Mouse (Mus musculus) limb, embryonic 13.5 days (tissue): ENCODE measurements around the gene Mbnl1. TPM values are rescaled to one million over a fixed set of nuclear protein-coding genes. Genes with fewer than 3 reads are reported as not detected.

Source experiments
- ATAC-seq: fragments of 200-750 bp; cut with Nextera tagmentation; 2 replicates; pipeline ENCODE4 v1.8.0; 2017; ENCODE audit warnings: low read depth, moderate number of reproducible peaks, moderate TSS enrichment; ENCODE audit not compliant: low FRiP score
- H3K27ac ChIP-seq: fragments of 300-500 bp; sonication (generic); 2 replicates; pipeline ENCODE4 v1.5.1; 2015; ENCODE audit warnings: inconsistent platforms, mild to moderate bottlenecking, moderate library complexity
- H3K27me3 ChIP-seq: fragments of 300-500 bp; sonication (generic); 2 replicates; pipeline ENCODE4 v1.6.1; 2015; ENCODE audit warnings: mild to moderate bottlenecking, inconsistent platforms
- H3K36me3 ChIP-seq: fragments of 300-500 bp; sonication (generic); 2 replicates; pipeline ENCODE4 v1.6.1; 2015; ENCODE audit warnings: inconsistent platforms, mild to moderate bottlenecking, moderate library complexity
- H3K4me1 ChIP-seq: fragments of 300-500 bp; sonication (generic); 2 replicates; pipeline ENCODE4 v1.6.1; 2015; ENCODE audit warnings: inconsistent platforms
- H3K4me2 ChIP-seq: fragments of 300-500 bp; sonication (generic); replicated peaks from 2 replicates; pipeline ENCODE4 v1.6.1; 2015; ENCODE audit warnings: inconsistent platforms, mild to moderate bottlenecking, moderate library complexity
- H3K4me3 ChIP-seq: fragments of 300-500 bp; sonication (generic); 2 replicates; pipeline ENCODE4 v1.5.1; 2015; ENCODE audit warnings: moderate library complexity, mild to moderate bottlenecking, inconsistent platforms
- H3K9ac ChIP-seq: fragments of 300-500 bp; sonication (generic); 2 replicates; pipeline ENCODE4 v1.6.1; 2015; ENCODE audit warnings: mild to moderate bottlenecking, inconsistent platforms
- H3K9me3 ChIP-seq: fragments of 300-500 bp; sonication (generic); 2 replicates; pipeline ENCODE4 v1.6.1; 2016; ENCODE audit warnings: inconsistent platforms
- WGBS: fragments of 180-500 bp; shearing (Covaris S2); methylation state at CpG from one replicate; pipeline ENCODE4 v1.1.7; 2015; 5-methylcytosine and 5-hydroxymethylcytosine counted together
- polyA plus RNA-seq: library from polyadenylated mRNA; unstranded; fragments of >200 nt; fragmentation: Nextera tagmentation; extraction: Ambion mirVana; gene quantifications from 2 replicates; pipeline ENCODE4 v1.2.1, GENCODE M21; 2015

Gene Mbnl1
- polyA plus RNA-seq, 1 experiment from 2014 or later, result 89.7 TPM

DNA sequence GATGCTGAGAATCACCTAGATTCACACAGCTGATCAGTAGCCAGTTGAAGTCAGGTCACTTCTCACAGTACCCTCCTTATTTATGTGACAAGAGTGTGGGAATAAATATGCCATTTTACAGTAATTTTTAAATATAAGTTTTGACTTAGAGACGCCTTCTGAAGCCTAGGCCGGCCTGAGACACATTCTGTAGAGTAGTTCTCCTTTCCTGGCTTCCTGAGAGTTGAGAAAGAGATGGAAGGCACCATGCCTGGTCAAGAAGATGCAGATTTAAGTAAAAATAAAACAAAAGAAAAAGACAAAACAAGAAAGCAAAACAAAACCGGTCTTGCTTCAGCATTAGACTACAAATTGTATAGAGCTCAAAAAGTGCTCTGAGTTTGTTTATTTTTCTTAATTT, 38.6 kb downstream of the Mbnl1 start:
- Histone ChIP-seq H3K27ac (no peak overlapping the region), H3K4me2 (no peak overlapping the region), H3K4me3 (no peak overlapping the region), H3K36me3 (no peaks in the 10 kb centered on the region), H3K4me1 (peaks cover 20% of the 10 kb centered on the region), H3K9me3 (no peaks in the 10 kb centered on the region), H3K9ac (no peak overlapping the region), H3K27me3 (no peaks in the 10 kb centered on the region)
- ATAC-seq, result no peak
- 91% methylated on average over 3 of the region's 3 CpGs for WGBS

DNA sequence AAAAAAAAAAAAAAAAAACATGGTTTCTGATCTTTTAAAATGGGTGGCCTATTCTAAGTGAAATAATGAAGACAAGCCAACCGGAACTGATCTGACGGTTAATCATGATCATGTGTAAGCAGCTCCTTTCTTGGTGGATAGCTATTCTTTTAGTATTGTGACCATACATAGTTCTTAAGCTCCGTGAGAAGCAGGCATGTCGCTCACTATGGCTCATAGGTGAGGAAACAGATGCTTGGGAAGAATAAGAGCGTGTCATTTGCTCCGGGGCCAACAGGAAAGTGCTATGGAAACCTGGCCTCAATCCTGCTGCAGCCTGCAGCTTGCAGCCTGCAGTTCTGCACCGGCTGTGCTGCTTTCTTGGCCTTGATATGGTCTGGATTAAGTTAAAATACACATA, 40.7 kb downstream of the Mbnl1 start:
- Histone ChIP-seq H3K27ac (no peak overlapping the region), H3K9ac (no peak overlapping the region), H3K4me2 (no peak overlapping the region), H3K27me3 (no peaks in the 10 kb centered on the region), H3K4me1 (peaks cover 24% of the 10 kb centered on the region), H3K4me3 (no peak overlapping the region), H3K9me3 (no peaks in the 10 kb centered on the region), H3K36me3 (no peaks in the 10 kb centered on the region)
- 66% methylated on average over 7 of the region's 7 CpGs for WGBS
- no peak for ATAC-seq

DNA sequence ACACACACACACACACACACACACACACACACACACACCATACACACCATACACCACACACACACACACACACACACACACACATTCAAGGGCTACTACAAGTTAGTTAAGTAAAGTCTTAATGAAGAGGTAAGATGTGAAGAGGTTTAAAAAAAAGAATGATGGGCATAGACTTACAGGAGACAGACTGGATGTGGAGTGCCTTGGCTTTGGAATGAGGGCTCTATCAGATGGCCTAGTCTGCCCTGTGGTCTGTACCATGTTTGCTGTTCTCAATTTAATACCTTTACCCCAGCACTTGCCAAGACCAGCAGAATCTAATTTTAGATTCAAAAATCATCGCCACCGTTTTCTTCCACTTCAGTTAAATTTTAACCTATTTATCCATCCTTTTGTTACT, 41.1 kb downstream of the Mbnl1 start:
- H3K4me3 ChIP-seq, result no peak overlapping the region
- no peak overlapping the region for H3K27ac ChIP-seq
- no peaks in the 10 kb centered on the region for H3K9me3 ChIP-seq
- no peak for ATAC-seq
- H3K9ac ChIP-seq, result no peak overlapping the region
- no peaks in the 10 kb centered on the region for H3K36me3 ChIP-seq
- no peaks in the 10 kb centered on the region for H3K27me3 ChIP-seq
- WGBS, result 83% methylated on average over 2 of the region's 2 CpGs
- H3K4me2 ChIP-seq, result no peak overlapping the region
- H3K4me1 ChIP-seq, result peaks cover 24% of the 10 kb centered on the region

DNA sequence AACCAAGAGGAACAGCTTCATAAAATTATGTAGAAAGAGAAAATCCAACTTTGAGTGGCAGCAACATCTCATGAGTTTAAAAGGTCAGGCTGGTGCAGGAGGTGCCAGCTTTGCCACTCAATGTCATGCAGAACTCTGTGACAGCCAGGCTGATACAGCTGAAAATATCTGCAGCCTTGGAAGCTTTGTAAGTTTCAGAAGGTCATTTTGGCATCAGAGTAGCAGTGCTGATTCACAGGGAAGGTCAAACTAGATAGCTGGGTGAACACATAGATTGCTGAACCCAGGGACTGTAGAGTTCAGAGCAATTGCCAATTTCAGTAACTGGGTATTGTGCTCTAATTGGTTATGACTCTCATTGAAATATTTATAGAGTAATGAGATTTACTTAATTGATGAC, 42.8 kb downstream of the Mbnl1 start:
- Histone ChIP-seq H3K4me3 (no peak overlapping the region), H3K4me2 (no peak overlapping the region), H3K27me3 (no peaks in the 10 kb centered on the region), H3K9me3 (no peaks in the 10 kb centered on the region), H3K36me3 (no peaks in the 10 kb centered on the region), H3K27ac (no peak overlapping the region), H3K9ac (no peak overlapping the region), H3K4me1 (peaks cover 24% of the 10 kb centered on the region)
- ATAC-seq, result no peak

DNA sequence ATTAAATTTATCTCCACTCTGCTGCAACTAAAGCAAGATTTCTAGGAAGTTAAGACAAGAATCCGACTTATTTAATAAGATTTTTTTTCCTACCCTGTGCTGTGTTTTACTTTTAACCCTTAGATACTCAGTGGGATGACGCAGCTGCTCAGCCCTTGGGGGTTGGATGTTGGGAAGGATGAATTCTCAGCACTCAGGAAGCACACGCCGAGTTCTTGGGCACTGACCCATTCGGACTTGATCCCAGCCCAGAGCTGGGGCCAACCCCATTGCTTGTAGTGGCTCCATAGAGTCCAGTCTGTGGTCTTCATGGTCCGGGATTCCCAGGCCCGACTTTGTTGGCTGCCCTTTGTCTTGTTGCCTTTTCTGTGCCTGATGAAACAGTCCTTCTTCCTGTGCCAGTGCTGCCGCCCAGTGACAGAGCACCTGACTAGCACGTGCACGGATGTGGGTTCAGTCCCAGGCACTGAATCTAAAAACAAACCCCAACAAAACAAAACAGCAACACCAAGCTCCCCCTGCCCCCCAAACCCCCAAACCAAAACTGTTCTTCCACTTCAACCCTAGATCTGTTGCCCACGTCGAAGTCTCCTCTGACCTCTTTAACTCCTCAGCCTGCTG, 43.5 kb downstream of the Mbnl1 start:
- no peaks in the 10 kb centered on the region for H3K27me3 ChIP-seq
- no peak overlapping the region for H3K27ac ChIP-seq

DNA sequence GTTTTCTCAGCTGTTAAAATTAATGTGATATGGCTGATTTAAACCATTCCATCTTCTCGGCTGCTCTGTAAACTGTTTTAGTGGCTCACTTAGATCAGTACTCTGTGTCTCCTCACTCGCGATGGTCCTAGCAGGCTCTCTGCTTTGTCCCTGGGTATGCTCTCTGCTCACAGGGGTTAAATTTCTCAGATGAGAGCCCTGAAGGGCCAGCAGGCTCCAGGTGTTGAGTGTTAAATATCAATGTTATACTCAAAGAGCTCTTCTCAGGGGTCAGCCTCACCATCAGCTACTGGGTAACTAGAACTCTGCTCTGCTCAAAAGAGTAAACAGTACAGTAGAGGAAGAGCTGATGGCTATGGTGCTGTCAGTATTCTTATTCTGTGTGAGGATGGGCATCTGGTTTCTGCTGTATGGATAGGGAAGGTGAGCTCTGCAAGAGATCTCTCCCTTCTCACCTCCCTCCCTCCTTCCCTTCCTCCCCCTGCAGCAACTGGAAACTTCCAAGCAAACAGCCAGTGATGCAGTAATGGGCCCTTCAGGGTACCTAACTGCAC, 44.7 kb downstream of the Mbnl1 start:
- Histone ChIP-seq H3K9me3 (no peaks in the 10 kb centered on the region), H3K9ac (no peak overlapping the region), H3K27ac (no peak overlapping the region), H3K27me3 (no peaks in the 10 kb centered on the region), H3K4me1 (peaks cover 24% of the 10 kb centered on the region), H3K36me3 (no peaks in the 10 kb centered on the region), H3K4me2 (no peak overlapping the region), H3K4me3 (no peak overlapping the region)
- no peak for ATAC-seq
- 27% methylated on average over 3 of the region's 3 CpGs for WGBS

More for the DNA sequence above, 43.5 kb downstream of the Mbnl1 start:
- WGBS, result 46% methylated on average over 12 of the region's 12 CpGs
- ATAC-seq, result no peak
- Histone ChIP-seq H3K9ac (no peak overlapping the region), H3K4me2 (no peak overlapping the region), H3K4me1 (peaks cover 24% of the 10 kb centered on the region), H3K36me3 (no peaks in the 10 kb centered on the region), H3K9me3 (no peaks in the 10 kb centered on the region), H3K4me3 (no peak overlapping the region)

DNA sequence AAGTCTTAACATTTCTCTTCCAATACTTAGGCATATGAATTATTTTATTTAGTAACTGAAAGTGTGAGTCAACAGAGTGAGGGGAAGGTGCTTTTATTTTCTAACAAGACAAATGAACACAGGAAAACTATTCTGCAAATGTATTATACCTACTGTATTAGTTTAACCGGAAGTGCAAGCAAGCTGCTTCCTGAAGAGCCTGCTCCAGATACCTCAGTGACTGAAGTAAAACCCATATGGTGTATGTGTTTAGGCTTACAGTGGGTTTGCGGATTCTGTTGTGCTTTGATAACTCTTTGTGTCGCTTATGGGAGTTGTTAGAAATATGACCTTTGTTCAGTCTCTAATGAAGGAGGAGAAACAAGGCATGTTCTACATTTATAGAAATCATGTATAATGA, 46.7 kb downstream of the Mbnl1 start:
- Histone ChIP-seq H3K4me1 (peaks cover 18% of the 10 kb centered on the region), H3K36me3 (no peaks in the 10 kb centered on the region), H3K4me2 (no peak overlapping the region), H3K4me3 (no peak overlapping the region), H3K27ac (no peak overlapping the region), H3K27me3 (no peaks in the 10 kb centered on the region), H3K9ac (no peak overlapping the region), H3K9me3 (no peaks in the 10 kb centered on the region)
- WGBS, result 72% methylated on average over 3 of the region's 3 CpGs
- ATAC-seq, result no peak

DNA sequence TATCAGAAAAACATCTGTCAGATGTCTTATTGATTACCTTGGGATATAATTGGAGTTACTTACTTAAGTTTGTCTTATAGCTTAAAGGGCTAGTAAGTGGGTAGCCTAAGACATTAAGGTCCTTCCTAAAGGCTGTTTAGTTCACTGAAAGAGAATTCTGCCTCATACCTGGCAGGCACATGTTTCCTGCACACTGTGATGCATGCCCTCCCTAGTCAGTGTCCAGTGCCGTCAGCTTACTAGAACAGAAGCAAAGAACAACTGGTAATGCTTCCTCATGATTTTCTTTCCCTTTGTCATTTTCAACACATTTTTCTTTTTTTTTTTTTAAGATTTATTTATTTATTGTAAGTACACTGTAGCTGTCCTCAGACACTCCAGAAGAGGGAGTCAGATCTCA, 51.5 kb downstream of the Mbnl1 start:
- no peak for ATAC-seq
- H3K9ac ChIP-seq, result no peak overlapping the region
- WGBS, result 83% methylated on average over 1 of the region's 1 CpGs

DNA sequence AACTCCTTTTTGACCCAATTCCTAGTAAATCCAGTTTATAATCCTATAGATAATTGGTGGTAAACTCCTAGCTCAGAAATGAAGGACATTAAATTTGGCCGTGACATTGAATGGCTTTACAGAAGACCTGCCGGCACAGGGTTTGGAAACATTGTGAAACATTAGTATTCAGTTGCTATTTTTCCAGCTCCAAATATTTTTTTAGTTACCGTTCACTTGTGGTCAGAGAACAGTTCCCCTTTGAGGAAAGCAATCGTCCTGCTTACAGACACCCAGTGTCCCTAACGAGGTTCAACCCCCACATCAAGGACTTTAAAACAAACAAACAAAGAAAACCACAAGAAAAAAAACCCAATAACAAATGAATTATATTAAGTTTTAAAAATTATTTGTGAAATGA, 58.7 kb downstream of the Mbnl1 start:
- Histone ChIP-seq H3K27me3 (no peaks in the 10 kb centered on the region), H3K27ac (no peak overlapping the region), H3K4me2 (peak overlapping the region; percentile 39), H3K4me3 (no peak overlapping the region), H3K4me1 (peaks cover 39% of the 10 kb centered on the region), H3K36me3 (no peaks in the 10 kb centered on the region), H3K9me3 (no peaks in the 10 kb centered on the region), H3K9ac (no peak overlapping the region)
- no peak for ATAC-seq
- WGBS, result 34% methylated on average over 5 of the region's 5 CpGs

More for the DNA sequence above, 51.5 kb downstream of the Mbnl1 start:
- Histone ChIP-seq H3K36me3 (no peaks in the 10 kb centered on the region), H3K27ac (no peak overlapping the region), H3K4me3 (no peak overlapping the region), H3K27me3 (no peaks in the 10 kb centered on the region), H3K4me2 (no peak overlapping the region), H3K9me3 (no peaks in the 10 kb centered on the region), H3K4me1 (peaks cover 30% of the 10 kb centered on the region)

DNA sequence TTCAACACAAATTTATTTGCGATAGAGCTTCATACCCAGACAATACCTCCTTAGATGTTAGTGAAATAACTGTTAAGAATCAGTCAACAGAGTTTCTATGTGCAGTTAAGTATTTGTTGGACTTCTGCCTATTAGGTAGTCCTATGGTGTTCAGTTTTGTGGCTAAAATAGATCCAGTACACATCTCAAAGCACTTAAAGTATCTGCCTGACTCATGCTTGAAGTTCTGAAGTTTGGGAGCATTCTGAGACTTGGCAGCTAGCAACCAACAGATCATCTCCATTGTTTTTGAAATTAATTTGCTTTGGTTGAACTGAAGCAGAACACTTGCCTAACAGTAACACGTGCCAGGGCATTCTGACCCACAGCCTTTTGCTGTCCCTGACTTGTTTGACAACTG, 59.2 kb downstream of the Mbnl1 start:
- H3K4me2 ChIP-seq, result no peak overlapping the region
- H3K4me3 ChIP-seq, result no peak overlapping the region
- H3K27ac ChIP-seq, result peak overlapping the region; percentile 22; the same call in 1 of the 2 replicates
- no peaks in the 10 kb centered on the region for H3K27me3 ChIP-seq
- WGBS, result 52% methylated on average over 2 of the region's 2 CpGs
- H3K9ac ChIP-seq, result no peak overlapping the region
- no peak for ATAC-seq
- H3K9me3 ChIP-seq, result no peaks in the 10 kb centered on the region
- H3K4me1 ChIP-seq, result peaks cover 34% of the 10 kb centered on the region
- H3K36me3 ChIP-seq, result no peaks in the 10 kb centered on the region

DNA sequence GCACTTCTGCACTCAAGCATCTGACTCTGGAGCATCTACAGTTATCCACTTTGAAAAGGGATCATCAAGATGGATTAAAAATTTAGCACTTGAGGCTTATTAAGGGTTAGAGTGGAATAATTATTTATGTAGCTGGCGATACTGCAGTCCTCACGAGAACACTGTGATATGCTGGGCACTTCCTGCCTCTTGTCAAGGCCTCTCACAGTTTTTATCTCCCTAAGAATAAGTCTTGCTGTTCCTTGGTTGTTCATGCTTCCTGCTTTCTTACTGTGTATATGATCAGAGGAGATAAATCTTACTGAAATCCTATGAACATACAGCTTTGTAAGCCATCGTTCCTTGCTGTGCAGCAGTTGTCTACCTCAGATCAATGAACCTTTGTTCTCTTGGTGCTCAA, 62.6 kb downstream of the Mbnl1 start:
- no peak for ATAC-seq
- 67% methylated on average over 3 of the region's 3 CpGs for WGBS
- Histone ChIP-seq H3K27me3 (no peaks in the 10 kb centered on the region), H3K36me3 (no peaks in the 10 kb centered on the region), H3K9me3 (no peaks in the 10 kb centered on the region), H3K9ac (no peak overlapping the region), H3K4me3 (no peak overlapping the region), H3K4me2 (no peak overlapping the region), H3K4me1 (peaks cover 12% of the 10 kb centered on the region), H3K27ac (no peak overlapping the region)

DNA sequence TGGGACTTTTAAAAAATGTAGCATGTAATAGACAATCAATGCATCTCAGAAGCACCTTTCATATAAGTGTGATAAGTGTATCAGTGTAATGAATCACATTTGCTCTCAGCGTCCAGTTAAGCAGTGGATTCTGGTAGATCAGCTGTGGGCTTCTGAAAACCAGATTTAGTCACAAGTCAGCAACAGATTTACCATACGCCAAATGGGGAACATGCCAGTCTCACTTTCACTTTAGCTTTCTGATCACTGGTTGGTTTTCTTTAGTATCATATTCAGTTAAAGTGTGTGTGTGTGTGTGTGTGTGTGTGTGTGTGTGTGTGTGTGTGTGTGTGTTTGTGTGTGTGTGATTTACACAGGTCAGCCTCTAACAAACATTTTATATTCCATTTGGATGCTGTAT, 64.4 kb downstream of the Mbnl1 start:
- Histone ChIP-seq H3K9me3 (no peaks in the 10 kb centered on the region), H3K36me3 (no peaks in the 10 kb centered on the region), H3K9ac (no peak overlapping the region), H3K4me3 (no peak overlapping the region), H3K27ac (no peak overlapping the region), H3K27me3 (no peaks in the 10 kb centered on the region), H3K4me1 (no peaks in the 10 kb centered on the region), H3K4me2 (no peak overlapping the region)
- WGBS, result 74% methylated on average over 2 of the region's 2 CpGs
- ATAC-seq, result no peak
